Mouse (Mus musculus): Measurements from ENCODE around the gene 4933402J07Rik. TPM values are rescaled to one million over a fixed set of nuclear protein-coding genes. Genes with fewer than 3 reads are reported as not detected.

Gene 4933402J07Rik
- polyA plus RNA-seq, 1 experiment, result not detected

- Histone ChIP-seq H3K79me2 (ENCODE audit: control insufficient read depth, insufficient read depth) (no peaks in the 10 kb centered on the region), H3K4me2 (ENCODE audit: low read depth) (no peak overlapping the region), H3K36me3 (ENCODE audit: control insufficient read depth, insufficient read depth) (no peaks in the 10 kb centered on the region), H3K4me3 (no peak overlapping the region), H3K27me3 (ENCODE audit: control insufficient read depth, insufficient read depth, insufficient read length) (no peaks in the 10 kb centered on the region), H3ac (ENCODE audit: control insufficient read depth, insufficient read length) (no peak overlapping the region)
- TF ChIP-seq POLR2A (IDR thresholded peaks at IDR 0.05; ENCODE audit: insufficient read length, low read depth) (no peak), MAX (IDR thresholded peaks at IDR 0.05; ENCODE audit: low read depth) (no peak), TCF3 (IDR thresholded peaks at IDR 0.05; ENCODE audit: insufficient read length, low read depth) (no peak), E2F4 (IDR thresholded peaks at IDR 0.05; ENCODE audit: insufficient read depth) (no peak), CEBPB (IDR thresholded peaks at IDR 0.05; ENCODE audit: insufficient read depth, poor library complexity, severe bottlenecking) (no peak), TCF12 (IDR thresholded peaks at IDR 0.05; ENCODE audit: insufficient read depth, poor library complexity, severe bottlenecking) (no peak), REST (IDR thresholded peaks at IDR 0.05; ENCODE audit: insufficient read depth, insufficient read length) (no peak), POLR2AphosphoS2 (IDR thresholded peaks at IDR 0.05; ENCODE audit: insufficient read length, low read depth) (no peak), MYOG (IDR thresholded peaks at IDR 0.05; ENCODE audit: control insufficient read depth in 1 of 3, insufficient read depth in 1 of 3, insufficient read length in 2 of 3, low read depth in 2 of 3) (no peak), MYOD1 (IDR thresholded peaks at IDR 0.05; ENCODE audit: control insufficient read depth in 1 of 3, insufficient read length in 2 of 3, low read depth in 2 of 3) (no peak), USF1 (IDR thresholded peaks at IDR 0.05; ENCODE audit: low read depth) (no peak), SRF (IDR thresholded peaks at IDR 0.05; ENCODE audit: control insufficient read depth, insufficient read length, low read depth) (no peak)
These were observed 7.2 kb downstream of the 4933402J07Rik start for GRCm38 (mm10) chr8:87570880-87571279.

GRCm38 (mm10) chr8:87594272-87594671, 30.6 kb downstream of the 4933402J07Rik start:
- Histone ChIP-seq H3K36me3 (ENCODE audit: control insufficient read depth, insufficient read depth) (no peaks in the 10 kb centered on the region), H3K4me3 (no peak overlapping the region), H3K27me3 (ENCODE audit: control insufficient read depth, insufficient read depth, insufficient read length) (peaks cover 7% of the 10 kb centered on the region), H3ac (ENCODE audit: control insufficient read depth, insufficient read length) (no peak overlapping the region), H3K79me2 (ENCODE audit: control insufficient read depth, insufficient read depth) (no peaks in the 10 kb centered on the region), H3K4me2 (ENCODE audit: low read depth) (no peak overlapping the region)
- TF ChIP-seq TCF12 (IDR thresholded peaks at IDR 0.05; ENCODE audit: insufficient read depth, poor library complexity, severe bottlenecking) (no peak), MYOG (IDR thresholded peaks at IDR 0.05; ENCODE audit: control insufficient read depth in 1 of 3, insufficient read depth in 1 of 3, insufficient read length in 2 of 3, low read depth in 2 of 3) (no peak), POLR2AphosphoS2 (IDR thresholded peaks at IDR 0.05; ENCODE audit: insufficient read length, low read depth) (no peak), SRF (IDR thresholded peaks at IDR 0.05; ENCODE audit: control insufficient read depth, insufficient read length, low read depth) (no peak), E2F4 (IDR thresholded peaks at IDR 0.05; ENCODE audit: insufficient read depth) (no peak), CEBPB (IDR thresholded peaks at IDR 0.05; ENCODE audit: insufficient read depth, poor library complexity, severe bottlenecking) (no peak), USF1 (IDR thresholded peaks at IDR 0.05; ENCODE audit: low read depth) (no peak), MAX (IDR thresholded peaks at IDR 0.05; ENCODE audit: low read depth) (no peak), TCF3 (IDR thresholded peaks at IDR 0.05; ENCODE audit: insufficient read length, low read depth) (no peak), MYOD1 (IDR thresholded peaks at IDR 0.05; ENCODE audit: control insufficient read depth in 1 of 3, insufficient read length in 2 of 3, low read depth in 2 of 3) (no peak), POLR2A (IDR thresholded peaks at IDR 0.05; ENCODE audit: insufficient read length, low read depth) (no peak), REST (IDR thresholded peaks at IDR 0.05; ENCODE audit: insufficient read depth, insufficient read length) (no peak)

- H3K27me3 ChIP-seq (ENCODE audit: control insufficient read depth, insufficient read depth, insufficient read length), result peaks cover 41% of the 10 kb centered on the region
- TF ChIP-seq MYOG (IDR thresholded peaks at IDR 0.05; ENCODE audit: control insufficient read depth in 1 of 3, insufficient read depth in 1 of 3, insufficient read length in 2 of 3, low read depth in 2 of 3), result no peak
- TF ChIP-seq SRF (IDR thresholded peaks at IDR 0.05; ENCODE audit: control insufficient read depth, insufficient read length, low read depth), result no peak
- TF ChIP-seq E2F4 (IDR thresholded peaks at IDR 0.05; ENCODE audit: insufficient read depth), result no peak
- no peak for TF ChIP-seq REST (IDR thresholded peaks at IDR 0.05; ENCODE audit: insufficient read depth, insufficient read length)
- no peak for TF ChIP-seq CEBPB (IDR thresholded peaks at IDR 0.05; ENCODE audit: insufficient read depth, poor library complexity, severe bottlenecking)
- no peak for TF ChIP-seq POLR2AphosphoS2 (IDR thresholded peaks at IDR 0.05; ENCODE audit: insufficient read length, low read depth)
- no peak for TF ChIP-seq MAX (IDR thresholded peaks at IDR 0.05; ENCODE audit: low read depth)
- TF ChIP-seq TCF12 (IDR thresholded peaks at IDR 0.05; ENCODE audit: insufficient read depth, poor library complexity, severe bottlenecking), result no peak
- TF ChIP-seq TCF3 (IDR thresholded peaks at IDR 0.05; ENCODE audit: insufficient read length, low read depth), result no peak
- TF ChIP-seq POLR2A (IDR thresholded peaks at IDR 0.05; ENCODE audit: insufficient read length, low read depth), result no peak
- TF ChIP-seq USF1 (IDR thresholded peaks at IDR 0.05; ENCODE audit: low read depth), result no peak
- TF ChIP-seq MYOD1 (IDR thresholded peaks at IDR 0.05; ENCODE audit: control insufficient read depth in 1 of 3, insufficient read length in 2 of 3, low read depth in 2 of 3), result no peak
- no peak overlapping the region for H3ac ChIP-seq (ENCODE audit: control insufficient read depth, insufficient read length)
- no peaks in the 10 kb centered on the region for H3K79me2 ChIP-seq (ENCODE audit: control insufficient read depth, insufficient read depth)
- no peaks in the 10 kb centered on the region for H3K36me3 ChIP-seq (ENCODE audit: control insufficient read depth, insufficient read depth)
- no peak overlapping the region for H3K4me3 ChIP-seq
- H3K4me2 ChIP-seq (ENCODE audit: low read depth), result no peak overlapping the region
These were observed 39.1 kb downstream of the 4933402J07Rik start for GRCm38 (mm10) chr8:87602731-87603130.

GRCm38 (mm10) chr8:87609110-87609509, 45.5 kb downstream of the 4933402J07Rik start:
- Histone ChIP-seq H3K36me3 (ENCODE audit: control insufficient read depth, insufficient read depth) (no peaks in the 10 kb centered on the region), H3K4me2 (ENCODE audit: low read depth) (no peak overlapping the region), H3ac (ENCODE audit: control insufficient read depth, insufficient read length) (no peak overlapping the region), H3K4me3 (no peak overlapping the region), H3K27me3 (ENCODE audit: control insufficient read depth, insufficient read depth, insufficient read length) (peaks cover 15% of the 10 kb centered on the region), H3K79me2 (ENCODE audit: control insufficient read depth, insufficient read depth) (no peaks in the 10 kb centered on the region)
- TF ChIP-seq POLR2A (IDR thresholded peaks at IDR 0.05; ENCODE audit: insufficient read length, low read depth) (no peak), REST (IDR thresholded peaks at IDR 0.05; ENCODE audit: insufficient read depth, insufficient read length) (no peak), USF1 (IDR thresholded peaks at IDR 0.05; ENCODE audit: low read depth) (no peak), E2F4 (IDR thresholded peaks at IDR 0.05; ENCODE audit: insufficient read depth) (no peak), MYOD1 (IDR thresholded peaks at IDR 0.05; ENCODE audit: control insufficient read depth in 1 of 3, insufficient read length in 2 of 3, low read depth in 2 of 3) (no peak), TCF12 (IDR thresholded peaks at IDR 0.05; ENCODE audit: insufficient read depth, poor library complexity, severe bottlenecking) (no peak), CEBPB (IDR thresholded peaks at IDR 0.05; ENCODE audit: insufficient read depth, poor library complexity, severe bottlenecking) (no peak), TCF3 (IDR thresholded peaks at IDR 0.05; ENCODE audit: insufficient read length, low read depth) (no peak), MAX (IDR thresholded peaks at IDR 0.05; ENCODE audit: low read depth) (no peak), POLR2AphosphoS2 (IDR thresholded peaks at IDR 0.05; ENCODE audit: insufficient read length, low read depth) (no peak), SRF (IDR thresholded peaks at IDR 0.05; ENCODE audit: control insufficient read depth, insufficient read length, low read depth) (no peak), MYOG (IDR thresholded peaks at IDR 0.05; ENCODE audit: control insufficient read depth in 1 of 3, insufficient read depth in 1 of 3, insufficient read length in 2 of 3, low read depth in 2 of 3) (no peak)
